Comparison of ENCODE assay signal across 9 mouse cellular contexts in the genomic region with DNA sequence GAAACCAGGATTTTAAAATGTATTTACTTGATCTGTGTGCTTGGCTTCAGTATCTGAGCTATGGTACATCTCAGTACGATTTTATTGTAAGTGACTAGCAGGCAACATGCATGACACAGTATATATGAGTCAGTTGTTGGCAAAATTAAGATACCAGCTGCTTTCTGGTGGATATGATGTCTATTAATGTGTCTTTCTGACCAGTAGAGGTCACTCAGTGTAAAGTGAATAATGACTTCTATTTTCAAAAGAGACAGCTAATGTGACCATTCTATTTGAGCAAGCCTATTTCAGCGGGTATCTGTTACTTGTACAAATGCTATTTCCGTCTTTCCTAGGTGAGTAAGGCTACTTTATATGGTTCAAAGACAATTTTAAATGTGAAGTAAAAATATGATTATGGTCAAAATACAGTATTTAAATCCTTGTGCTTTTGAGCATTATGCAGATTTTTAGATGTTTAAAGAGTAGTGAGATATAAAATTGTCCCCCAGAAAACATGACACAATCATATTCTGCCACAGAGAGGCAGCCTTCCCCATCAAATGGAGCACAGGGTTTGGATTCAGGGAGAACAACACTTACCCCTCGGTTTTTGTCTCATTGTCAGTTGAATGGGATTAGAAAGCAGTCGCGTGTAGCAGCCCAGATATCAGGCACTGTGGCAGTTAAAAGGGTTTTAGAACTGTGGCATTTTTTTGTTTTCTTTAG.
A peak's percentile ranks its signal among the peaks of the same experiment; 100 is the strongest.
DNase-seq lines count a peak whose midpoint lies in the region; ATAC-seq and TF ChIP-seq lines count a peak whose summit lies in the region.
"Had no signal": no experiment of that assay in that cellular context is flagged by ENCODE, and none has a peak within 500 bp of the region (broad histone marks: within the 10 kb centered on the region; RNA-seq: fewer than 3 reads in every experiment).

No protein-coding gene starts in this region.

- WGBS in forebrain, embryonic 12.5 days: 28% methylated on average over 6 of the region's 6 CpGs
- 57% methylated on average over 6 of the region's 6 CpGs for WGBS in liver, embryonic 11.5 days

- DNase-seq in gastrocnemius, adult 2 months: no peak
- no peak for DNase-seq in gastrocnemius, postnatal 25 days
- peak; percentile 23 for DNase-seq in NIH3T3 (ENCODE audit: low read depth)
- DNase-seq in left cerebral cortex, postnatal 4 days: peak; percentile 37
- DNase-seq in urinary bladder, postnatal 10 days (ENCODE audit: low spot score): no peak
- no peak for DNase-seq in spleen, adult 12 weeks (ENCODE audit: low spot score)
- DNase-seq in liver, embryonic 11.5 days (ENCODE audit: low spot score): no peak

- no peak overlapping the region for H3K9ac ChIP-seq in forebrain, embryonic 12.5 days
- H3K9ac ChIP-seq in liver, embryonic 11.5 days (ENCODE audit: low read depth, low read length): no peak overlapping the region
- H3K9ac ChIP-seq: liver, embryonic 15.5 days had no signal

- no peak overlapping the region for H3K4me2 ChIP-seq in forebrain, embryonic 12.5 days
- no peak overlapping the region for H3K4me2 ChIP-seq in liver, embryonic 11.5 days
- H3K4me2 ChIP-seq: liver, embryonic 15.5 days had no signal

- TF ChIP-seq CTCF in gastrocnemius, adult 2 months (IDR thresholded peaks at IDR 0.05): peak; percentile 29; the same call in 1 of the 2 replicates

- H3K36me3 ChIP-seq in forebrain, embryonic 12.5 days (replicated peaks): no peaks in the 10 kb centered on the region
- no peaks in the 10 kb centered on the region for H3K36me3 ChIP-seq in liver, embryonic 11.5 days (ENCODE audit: control insufficient read depth, insufficient read depth, low read length)
- H3K36me3 ChIP-seq: liver, embryonic 15.5 days had no signal

- no peaks in the 10 kb centered on the region for H3K9me3 ChIP-seq in forebrain, embryonic 12.5 days
- H3K9me3 ChIP-seq in liver, embryonic 11.5 days (ENCODE audit: control insufficient read depth, low read length): no peaks in the 10 kb centered on the region
- H3K9me3 ChIP-seq: liver, embryonic 15.5 days had no signal

- peak; percentile 83 for ATAC-seq in forebrain, embryonic 12.5 days (ENCODE audit: low FRiP score)
- ATAC-seq in liver, embryonic 11.5 days (replicated peaks; ENCODE audit: low FRiP score): no peak

- H3K4me1 ChIP-seq in forebrain, embryonic 12.5 days: no peaks in the 10 kb centered on the region
- H3K4me1 ChIP-seq in liver, embryonic 11.5 days (replicated peaks; ENCODE audit: control insufficient read depth, insufficient read depth, low read length): no peaks in the 10 kb centered on the region
- H3K4me1 ChIP-seq: liver, embryonic 15.5 days had no signal

- no peak overlapping the region for H3K4me3 ChIP-seq in gastrocnemius, adult 2 months
- no peak overlapping the region for H3K4me3 ChIP-seq in forebrain, embryonic 12.5 days (replicated peaks)
- H3K4me3 ChIP-seq in liver, embryonic 11.5 days (ENCODE audit: low read depth, low read length): no peak overlapping the region
- H3K4me3 ChIP-seq: liver, embryonic 15.5 days had no signal

- H3K27ac ChIP-seq in gastrocnemius, adult 2 months: no peak overlapping the region
- no peak overlapping the region for H3K27ac ChIP-seq in forebrain, embryonic 12.5 days
- H3K27ac ChIP-seq in liver, embryonic 11.5 days (ENCODE audit: low read depth, low read length): no peak overlapping the region
- H3K27ac ChIP-seq: liver, embryonic 15.5 days had no signal

- no peaks in the 10 kb centered on the region for H3K27me3 ChIP-seq in forebrain, embryonic 12.5 days
- H3K27me3 ChIP-seq in liver, embryonic 11.5 days (replicated peaks; ENCODE audit: control insufficient read depth, insufficient read depth, low read length): no peaks in the 10 kb centered on the region
- H3K27me3 ChIP-seq: liver, embryonic 15.5 days had no signal

- intact Hi-C loops in gastrocnemius, adult 2 months (cut with DNase I): no loop called here
- intact Hi-C loops in left cerebral cortex, postnatal 4 days (cut with DNase I): no loop called here

Comparison
In these comparisons a context has a peak if more than half of its experiments do, and no peak if none do; other contexts are left out.
1. DNase-seq: peak in NIH3T3 (single experiment) and left cerebral cortex, postnatal 4 days (single experiment); none in gastrocnemius, adult 2 months (single experiment), gastrocnemius, postnatal 25 days (single experiment), urinary bladder, postnatal 10 days (single experiment), spleen, adult 12 weeks (single experiment) and liver, embryonic 11.5 days (single experiment).